Mouse (Mus musculus) forebrain, embryonic 16.5 days (tissue): ENCODE measurements around the gene Mpv17l2. TPM values are rescaled to one million over a fixed set of nuclear protein-coding genes. Genes with fewer than 3 reads are reported as not detected.

Source experiments
- ATAC-seq: fragments of 200-750 bp; cut with Nextera tagmentation; 2 replicates; pipeline ENCODE4 v1.8.0; 2017; ENCODE audit warnings: mild to moderate bottlenecking, moderate library complexity
- H3K27ac ChIP-seq: fragments of 300-500 bp; sonication (generic); 2 replicates; pipeline ENCODE4 v1.5.1; 2014; ENCODE audit warnings: low read length, control low read depth
- H3K27me3 ChIP-seq: fragments of 300-500 bp; sonication (generic); replicated peaks from 2 replicates; pipeline ENCODE4 v1.6.1; 2014; ENCODE audit warnings: low read length; ENCODE audit not compliant: control insufficient read depth, insufficient read depth
- H3K36me3 ChIP-seq: fragments of 300-500 bp; sonication (generic); 2 replicates; pipeline ENCODE4 v1.6.1; 2014; ENCODE audit not compliant: control insufficient read depth, insufficient read depth
- H3K4me1 ChIP-seq: fragments of 300-500 bp; sonication (generic); replicated peaks from 2 replicates; pipeline ENCODE4 v1.6.1; 2014; ENCODE audit warnings: low read length; ENCODE audit not compliant: control insufficient read depth, insufficient read depth
- H3K4me2 ChIP-seq: fragments of 300-500 bp; sonication (generic); 2 replicates; pipeline ENCODE4 v1.6.1; 2014; ENCODE audit warnings: mild to moderate bottlenecking, low read length, control low read depth
- H3K4me3 ChIP-seq: fragments of 300-500 bp; sonication (generic); replicated peaks from 2 replicates; pipeline ENCODE4 v1.5.1; 2014; ENCODE audit warnings: mild to moderate bottlenecking, low read length, control low read depth
- H3K9ac ChIP-seq: fragments of 300-500 bp; sonication (generic); replicated peaks from 2 replicates; pipeline ENCODE4 v1.6.1; 2014; ENCODE audit warnings: low read depth, low read length, control low read depth
- H3K9me3 ChIP-seq: fragments of 300-500 bp; sonication (generic); 2 replicates; pipeline ENCODE4 v1.6.1; 2016; ENCODE audit warnings: low read length; ENCODE audit not compliant: control insufficient read depth
- WGBS: fragments of 180-500 bp; shearing (Covaris S2); extraction: QIAGEN DNeasy Blood & Tissue Kit; methylation state at CpG from one replicate; pipeline ENCODE4 v1.1.7; 2014; 5-methylcytosine and 5-hydroxymethylcytosine counted together
- microRNA-seq: library from miRNA; unstranded; fragments of <30 nt; microRNA quantifications from one replicate; pipeline ENCODE4, GENCODE M21; 2017
- polyA plus RNA-seq: library from polyadenylated mRNA; unstranded; fragments of >200 nt; fragmentation: Nextera tagmentation; extraction: Ambion mirVana; gene quantifications from 2 replicates; pipeline ENCODE4 v1.2.1, GENCODE M21; 2015

Gene Mpv17l2
- polyA plus RNA-seq, 1 experiment from 2014 or later, result 49.8 TPM

- Histone ChIP-seq H3K27me3 (no peaks in the 10 kb centered on the region), H3K27ac (no peak overlapping the region), H3K4me2 (no peak overlapping the region), H3K9me3 (no peaks in the 10 kb centered on the region), H3K4me3 (no peak overlapping the region), H3K9ac (no peak overlapping the region), H3K4me1 (no peaks in the 10 kb centered on the region), H3K36me3 (no peaks in the 10 kb centered on the region)
- WGBS, result 93% methylated on average over 9 of the region's 9 CpGs
- ATAC-seq, result no peak
Observed at GRCm38 (mm10) chr8:70709794-70710193, 51.0 kb downstream of the Mpv17l2 start.

Small RNA genes lying within 50 kb of the gene (microRNA-seq; reads per million reads assigned to microRNA genes)
- gene Mir7240, result 0.62 reads per million

Other genes with a start within 250 kb of the Mpv17l2 start
- 402 and 462 TPM in 2 replicates for gene Fkbp8, start 233.2 kb downstream of the Mpv17l2 start, polyA plus RNA-seq
- gene Kxd1, start 233.0 kb downstream of the Mpv17l2 start, polyA plus RNA-seq, result 45.5 and 45.9 TPM in 2 replicates
- 17.1 and 18.9 TPM in 2 replicates for gene Ell, start 221.5 kb downstream of the Mpv17l2 start, polyA plus RNA-seq
- 116 and 141 TPM in 2 replicates for gene Isyna1, start 166.6 kb downstream of the Mpv17l2 start, polyA plus RNA-seq
- gene Ssbp4, start 152.1 kb downstream of the Mpv17l2 start, polyA plus RNA-seq, result 100 and 121 TPM in 2 replicates
- 0.61 and 1.1 TPM in 2 replicates for gene Lrrc25, start 144.8 kb downstream of the Mpv17l2 start, polyA plus RNA-seq
- gene Gdf15, start 128.5 kb downstream of the Mpv17l2 start, polyA plus RNA-seq, result 0.20 TPM in 1 of 2 replicates, not detected in the other
- 60.3 and 65.7 TPM in 2 replicates for gene Pgpep1, start 100.6 kb downstream of the Mpv17l2 start, polyA plus RNA-seq
- gene Lsm4, start 87.7 kb downstream of the Mpv17l2 start, polyA plus RNA-seq, result 166 and 168 TPM in 2 replicates
- 54.6 and 57.7 TPM in 2 replicates for gene Jund, start 62.0 kb downstream of the Mpv17l2 start, polyA plus RNA-seq
- 0.11 and 0.14 TPM in 2 replicates for gene Iqcn, start 57.5 kb downstream of the Mpv17l2 start, polyA plus RNA-seq
- not detected in 2 replicates for gene Gm3336, start 42.4 kb downstream of the Mpv17l2 start, polyA plus RNA-seq
- gene Pde4c, start 37.2 kb downstream of the Mpv17l2 start, polyA plus RNA-seq, result 0.12 and 0.54 TPM in 2 replicates
- gene Rab3a, start 6.3 kb downstream of the Mpv17l2 start, polyA plus RNA-seq, result 350 and 395 TPM in 2 replicates
- 145 and 149 TPM in 2 replicates for gene Pik3r2, start 15.8 kb upstream of the Mpv17l2 start, polyA plus RNA-seq
- 22.5 and 30.8 TPM in 2 replicates for gene Mast3, start 44.1 kb upstream of the Mpv17l2 start, polyA plus RNA-seq
- 0.08 and 0.09 TPM in 2 replicates for gene Il12rb1, start 47.5 kb upstream of the Mpv17l2 start, polyA plus RNA-seq
- 7.4 and 8.3 TPM in 2 replicates for gene Arrdc2, start 78.8 kb upstream of the Mpv17l2 start, polyA plus RNA-seq
- 11.2 and 13.4 TPM in 2 replicates for gene Kcnn1, start 102.3 kb upstream of the Mpv17l2 start, polyA plus RNA-seq
- gene Ccdc124, start 113.0 kb upstream of the Mpv17l2 start, polyA plus RNA-seq, result 152 and 167 TPM in 2 replicates
- 1.6 and 1.9 TPM in 2 replicates for gene Slc5a5, start 131.8 kb upstream of the Mpv17l2 start, polyA plus RNA-seq
- gene Rpl18a, start 136.5 kb upstream of the Mpv17l2 start, polyA plus RNA-seq, result 2,480 and 2,641 TPM in 2 replicates
- 63.5 and 67.7 TPM in 2 replicates for gene Map1s, start 145.0 kb upstream of the Mpv17l2 start, polyA plus RNA-seq